Mouse (Mus musculus): Measurements from ENCODE around the gene Kcnip1.

The Kcnip1 gene

DNA sequence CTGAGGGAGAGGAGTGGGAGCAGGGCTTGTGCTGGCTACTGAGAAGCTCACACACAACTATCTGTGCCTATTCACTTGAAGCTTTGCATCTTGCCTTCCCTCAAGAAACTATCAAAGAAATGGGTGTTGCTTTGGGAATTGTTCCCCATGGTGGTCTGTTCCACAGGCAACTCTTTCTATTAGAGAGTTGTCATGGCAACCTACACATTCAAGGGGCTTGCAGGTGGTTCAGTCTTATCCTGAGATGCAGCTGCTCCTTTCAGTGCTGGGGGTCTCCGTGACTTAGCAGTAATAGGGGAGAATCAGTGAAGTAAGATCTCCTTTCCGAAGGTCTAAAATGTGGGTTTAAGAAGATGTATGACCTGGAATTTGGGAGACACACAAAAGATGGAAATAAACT is 102.6 kb downstream of the Kcnip1 start:
- no peak for DNase-seq

DNA sequence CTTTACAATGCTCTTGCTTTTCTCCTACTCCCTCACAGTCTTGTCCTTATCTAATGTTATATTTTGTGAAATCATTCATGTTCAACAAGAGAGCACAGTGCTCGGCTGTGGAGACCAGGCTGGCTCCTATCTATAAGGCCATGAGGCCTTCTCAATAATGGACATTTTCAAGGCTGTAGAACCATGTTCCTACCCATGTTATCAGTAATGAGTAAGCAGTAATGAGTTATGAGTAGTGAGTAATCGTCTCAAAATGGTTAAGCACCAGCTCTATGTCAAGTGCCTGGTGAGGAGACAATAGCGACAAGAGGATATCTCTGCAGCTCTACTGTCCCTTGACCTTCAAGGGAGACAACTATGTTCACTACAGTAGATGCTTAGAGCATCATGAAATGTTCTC is 105.3 kb downstream of the Kcnip1 start:
- no peak for DNase-seq

DNA sequence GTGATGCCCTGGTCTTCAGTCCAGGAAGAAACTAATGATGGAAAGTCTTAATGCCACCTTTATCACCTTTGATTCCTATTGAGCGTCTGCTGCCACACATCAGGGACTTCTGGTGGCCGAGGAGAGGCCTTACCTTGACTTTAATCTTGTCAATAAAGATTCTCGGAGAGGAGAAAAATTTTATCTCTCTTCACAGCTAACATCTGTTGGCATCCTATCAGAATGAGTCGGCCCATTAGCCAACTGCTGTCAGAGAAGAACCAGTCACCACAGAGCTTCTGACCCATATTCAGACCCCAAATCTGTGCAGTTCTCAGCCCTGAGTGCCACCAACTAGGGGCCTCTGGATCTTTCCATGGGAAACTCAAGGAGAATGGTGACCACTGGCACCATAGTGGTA is 107.0 kb downstream of the Kcnip1 start:
- DNase-seq: no peak

DNA sequence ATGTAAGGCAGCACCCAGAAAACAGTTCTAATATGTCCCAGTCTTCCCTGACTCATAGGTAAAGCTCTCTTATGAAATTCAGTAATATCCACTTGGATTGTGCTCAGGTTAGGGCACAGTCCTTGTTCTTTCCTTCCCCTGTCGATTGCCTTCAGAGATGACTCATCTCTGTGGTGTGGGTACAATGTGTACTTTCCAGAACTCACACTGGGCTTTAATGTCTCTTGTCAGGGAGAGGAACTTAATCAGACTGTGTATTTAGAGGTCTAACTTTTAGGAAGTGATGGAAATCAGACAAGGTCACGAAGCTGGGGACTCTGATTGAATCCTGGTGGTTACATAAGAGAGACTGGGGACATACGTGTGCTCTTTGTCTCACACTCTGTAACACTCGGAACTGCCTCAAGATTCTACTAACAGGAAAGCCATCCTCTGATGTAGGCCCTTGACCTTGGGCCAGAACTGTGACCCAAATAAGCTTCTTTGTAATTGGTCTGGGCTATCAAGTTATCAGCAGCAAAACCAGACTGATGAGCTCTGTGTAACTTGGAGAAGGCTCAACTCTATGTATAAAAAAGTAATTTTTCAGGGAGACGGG is 110.1 kb downstream of the Kcnip1 start:
- DNase-seq: no peak

DNA sequence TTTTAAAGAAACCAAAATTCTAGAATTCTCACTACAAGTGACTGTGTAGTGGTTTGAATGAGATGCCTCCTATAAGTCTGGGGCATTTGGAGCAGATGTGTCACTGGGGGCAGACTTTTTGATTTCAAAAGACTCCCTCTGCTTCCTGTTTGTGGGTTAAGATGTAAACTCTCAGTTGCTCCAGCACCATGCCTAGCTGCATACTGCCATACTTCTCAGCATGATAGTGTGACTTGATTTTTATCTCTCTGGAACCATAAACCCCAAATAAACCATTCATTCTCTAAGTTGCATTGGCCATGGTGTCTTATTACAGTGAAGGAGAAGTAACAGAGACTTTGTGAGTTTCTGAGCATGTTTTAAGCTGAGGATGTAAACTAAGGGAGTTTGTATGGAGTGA is 118.0 kb downstream of the Kcnip1 start:
- no peak for DNase-seq

DNA sequence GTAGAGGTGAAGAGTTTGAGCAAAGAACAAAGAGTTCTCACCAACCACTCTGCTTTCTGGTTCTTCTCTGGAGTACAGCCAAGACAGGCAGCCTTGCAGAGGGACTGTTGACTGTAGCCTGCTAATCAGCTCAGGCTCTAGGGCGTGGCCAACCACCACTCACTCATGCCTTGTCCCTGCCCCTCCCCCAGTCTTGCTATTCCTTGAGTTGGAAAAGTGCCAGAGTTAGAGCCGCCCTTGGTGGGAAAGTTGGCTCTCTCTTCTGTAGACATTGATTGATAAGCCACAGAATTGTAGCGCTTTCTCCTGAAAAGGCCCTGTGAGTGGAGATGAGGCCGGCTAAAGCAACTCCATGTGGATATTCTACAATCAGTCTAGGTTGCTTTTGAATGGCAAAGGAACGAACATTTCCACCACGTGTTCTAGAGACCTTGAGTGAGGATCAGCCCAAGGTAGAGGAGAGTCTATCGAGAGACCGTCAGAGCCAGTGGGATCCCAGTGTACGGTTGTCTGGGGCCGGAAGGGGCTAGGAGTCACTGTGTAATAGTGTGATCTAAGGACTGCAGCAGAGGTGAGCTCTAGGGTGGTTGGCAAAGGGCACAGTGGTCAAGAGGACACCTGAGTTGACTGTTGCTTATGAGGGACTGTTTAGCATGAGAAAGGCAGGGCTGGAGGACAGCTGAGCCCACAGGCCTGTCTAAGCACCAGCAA is 119.7 kb downstream of the Kcnip1 start:
- no peak for DNase-seq

DNA sequence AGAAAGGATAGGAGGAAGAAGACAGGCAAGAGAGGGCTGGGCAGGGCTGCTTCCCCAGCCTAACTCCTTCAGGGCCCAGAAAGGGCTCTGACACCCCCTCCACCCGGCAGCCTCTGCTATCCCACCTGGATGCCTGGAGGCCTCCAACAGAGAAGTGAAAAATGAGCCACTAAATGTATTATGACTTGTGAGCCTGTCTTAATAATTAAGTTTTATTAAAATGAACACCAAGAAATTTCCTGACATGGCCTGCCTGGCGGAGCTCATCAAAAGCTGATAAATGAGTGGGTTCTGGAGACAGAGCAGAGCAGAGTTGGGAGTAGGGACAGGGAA is 120.3 kb downstream of the Kcnip1 start:
- DNase-seq: no peak

DNA sequence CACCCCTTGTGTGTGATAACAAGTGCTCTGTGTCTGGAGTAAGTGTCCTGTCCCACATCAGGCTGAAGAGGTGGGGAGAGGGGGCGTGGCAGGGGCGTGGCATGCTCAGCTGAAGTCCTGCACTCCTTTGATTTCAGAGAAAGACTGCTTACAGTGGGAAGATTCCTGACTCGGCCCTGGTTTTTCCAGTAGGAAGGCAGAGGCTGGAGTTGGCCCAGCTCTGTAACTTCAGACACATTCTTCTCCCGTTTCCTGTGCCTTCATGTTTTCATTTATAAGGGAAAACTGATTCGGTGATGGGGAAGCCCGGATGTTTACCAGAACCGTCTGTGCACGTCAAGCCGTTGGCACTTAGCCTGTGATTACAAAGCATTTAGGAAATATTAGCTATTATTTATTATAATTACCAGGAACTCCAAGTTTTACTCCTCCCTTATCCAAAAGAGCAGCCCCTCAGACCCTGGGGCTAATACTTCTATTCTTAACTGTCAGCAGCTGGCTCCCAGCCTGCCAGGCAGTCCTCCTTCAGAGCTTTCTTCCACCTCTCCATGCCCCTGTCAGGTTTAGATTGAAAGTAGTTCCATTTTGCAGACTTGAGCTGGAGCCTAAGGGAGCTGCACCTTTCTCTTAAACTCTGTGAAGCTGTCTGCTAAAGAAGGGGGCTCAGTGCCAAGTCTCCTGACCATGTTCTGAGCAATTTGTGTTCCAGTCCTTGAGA is 120.8 kb downstream of the Kcnip1 start:
- no peak for DNase-seq

DNA sequence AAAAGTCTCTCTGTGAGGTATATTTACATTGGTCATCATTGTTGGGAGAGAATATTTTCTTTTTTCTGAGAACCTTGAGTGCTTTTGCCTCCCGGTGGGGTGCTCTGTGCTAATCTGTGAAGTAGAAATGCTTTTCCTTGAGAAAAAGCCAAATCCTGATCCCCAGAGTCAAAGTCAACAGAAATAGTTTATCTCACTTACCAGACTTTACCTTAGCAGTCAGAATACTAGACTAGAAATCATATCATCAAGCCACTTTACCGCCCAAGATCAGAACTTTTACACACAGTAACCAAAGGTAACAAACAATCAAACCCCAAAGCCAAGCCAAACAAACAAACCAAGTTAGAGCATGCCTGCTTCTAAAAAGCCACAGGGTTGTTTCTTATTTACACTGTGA is 122.7 kb downstream of the Kcnip1 start:
- no peak for DNase-seq

DNA sequence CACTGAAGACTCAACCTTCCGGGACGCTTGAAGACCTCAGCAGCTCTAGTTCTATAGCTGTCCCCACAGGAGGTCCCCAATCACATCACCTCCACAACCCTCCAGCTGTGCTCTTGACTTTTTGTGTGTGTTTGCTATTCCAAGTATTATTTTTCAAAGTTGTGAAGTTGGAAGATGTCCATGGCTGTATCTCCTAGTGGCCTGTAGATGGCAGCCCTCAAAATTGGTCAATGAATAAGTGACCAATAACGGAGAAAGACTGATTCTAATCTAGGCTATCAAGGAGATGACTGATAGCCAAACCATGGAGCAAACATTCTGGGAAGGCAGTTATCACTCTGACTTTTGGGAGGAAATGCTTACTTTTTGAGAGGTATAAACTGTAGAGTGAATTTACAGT is 123.4 kb downstream of the Kcnip1 start:
- no peak for DNase-seq

DNA sequence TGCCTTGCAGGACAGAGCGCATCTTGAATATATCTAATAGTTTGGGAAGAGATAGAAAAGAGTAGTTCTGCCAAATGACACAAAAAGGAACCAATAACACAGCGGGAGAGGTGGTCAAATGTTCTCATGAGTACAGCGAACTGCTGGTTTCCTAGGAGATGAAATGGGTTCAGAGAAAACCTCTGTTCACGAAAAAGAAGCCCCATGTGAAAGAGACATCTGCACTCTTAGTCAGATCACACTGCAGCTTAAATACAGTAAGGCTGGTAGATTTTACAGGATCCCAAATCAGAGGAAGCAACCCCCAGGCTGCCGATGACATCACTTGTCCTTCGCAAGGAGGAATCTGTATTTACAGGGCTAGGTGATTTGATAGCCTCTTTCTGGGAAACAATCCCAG is 126.2 kb downstream of the Kcnip1 start:
- DNase-seq: no peak

DNA sequence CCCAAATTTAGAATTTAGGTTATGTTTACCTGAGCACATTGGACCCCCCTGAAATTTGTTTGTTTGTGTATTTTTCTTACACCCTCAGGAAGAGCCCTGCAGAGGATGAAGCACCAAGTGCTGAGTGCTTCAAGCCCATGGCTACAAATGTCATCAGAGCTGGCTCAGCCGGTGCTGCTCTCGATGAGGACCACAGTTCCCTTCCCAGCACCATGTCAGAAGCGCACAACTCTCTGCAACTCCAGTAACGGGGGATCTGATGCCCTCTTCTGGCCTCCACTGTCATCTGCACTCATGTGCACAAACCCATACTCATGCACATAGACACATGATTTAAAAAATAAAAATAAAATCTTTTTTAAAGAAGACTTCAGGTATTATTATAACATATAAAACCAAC is 128.7 kb downstream of the Kcnip1 start:
- no peak for DNase-seq

DNA sequence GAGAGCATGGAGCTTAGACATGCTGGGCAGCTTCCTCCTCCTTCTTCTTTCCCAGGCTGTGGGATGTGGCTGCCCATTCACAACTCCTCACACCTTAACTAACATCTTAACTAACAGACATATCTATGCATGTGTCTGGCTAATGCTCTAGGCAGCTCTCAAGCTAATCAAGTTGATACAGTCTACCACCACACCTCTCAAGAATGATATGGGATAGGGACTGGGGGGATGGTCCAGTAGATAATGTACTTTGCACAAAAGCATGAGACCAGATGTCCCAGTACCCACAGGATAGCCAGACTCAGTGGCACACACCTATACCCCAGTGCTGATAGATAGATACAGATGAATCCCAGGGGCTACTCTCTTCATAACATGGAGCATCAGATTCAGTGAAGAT is 131.1 kb downstream of the Kcnip1 start:
- DNase-seq: no peak

DNA sequence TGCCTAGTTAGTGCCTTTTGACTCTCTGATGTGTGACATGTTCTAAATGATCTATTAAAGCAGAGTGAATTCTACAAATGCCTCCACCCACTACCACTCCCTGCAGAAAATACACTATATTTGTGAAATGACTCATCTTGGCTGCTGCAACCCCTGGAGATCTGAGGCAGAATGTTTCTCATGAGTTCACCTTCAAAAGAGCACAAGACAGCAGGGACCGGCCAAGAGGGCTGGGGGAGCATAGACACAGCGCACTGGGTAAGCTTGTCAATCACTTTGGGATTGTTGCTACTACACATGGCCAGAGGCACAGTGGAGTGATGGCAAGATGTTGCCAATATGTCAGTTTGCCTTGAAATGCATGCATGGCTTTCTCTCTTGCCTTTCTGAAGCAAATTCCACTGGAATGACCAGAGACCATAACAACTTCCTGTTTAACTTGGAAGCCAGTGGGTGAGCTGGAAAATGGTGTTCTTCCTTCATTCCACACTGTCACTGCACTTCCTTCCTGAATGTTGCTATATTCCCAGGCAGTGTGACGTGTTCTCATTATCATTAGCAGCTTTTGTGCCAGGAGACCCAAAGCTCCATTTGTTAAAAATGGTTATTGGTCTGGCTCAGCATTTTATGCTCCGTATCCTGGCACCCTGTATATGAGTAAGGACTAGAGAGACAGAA is 131.9 kb downstream of the Kcnip1 start:
- no peak for DNase-seq

DNA sequence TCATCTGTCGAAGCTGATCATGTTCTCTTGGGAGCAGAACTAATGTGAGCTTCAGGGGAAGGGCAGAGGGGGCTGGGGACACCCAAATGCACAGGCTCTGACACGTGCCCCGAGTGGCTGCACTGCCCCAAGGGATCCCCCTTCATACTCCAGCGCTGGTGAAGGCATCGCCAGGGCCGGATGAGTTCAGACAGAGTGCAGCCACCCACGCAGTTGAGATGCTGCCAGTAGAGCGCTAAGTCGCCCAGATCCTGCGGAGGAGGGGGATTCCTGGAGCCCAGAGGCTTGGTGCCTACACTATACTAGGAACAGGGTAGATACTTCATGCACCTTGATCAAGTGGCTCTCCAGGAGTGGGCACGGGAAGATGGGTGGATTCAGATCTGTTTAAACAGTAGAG is 143.3 kb downstream of the Kcnip1 start:
- DNase-seq: no peak

DNA sequence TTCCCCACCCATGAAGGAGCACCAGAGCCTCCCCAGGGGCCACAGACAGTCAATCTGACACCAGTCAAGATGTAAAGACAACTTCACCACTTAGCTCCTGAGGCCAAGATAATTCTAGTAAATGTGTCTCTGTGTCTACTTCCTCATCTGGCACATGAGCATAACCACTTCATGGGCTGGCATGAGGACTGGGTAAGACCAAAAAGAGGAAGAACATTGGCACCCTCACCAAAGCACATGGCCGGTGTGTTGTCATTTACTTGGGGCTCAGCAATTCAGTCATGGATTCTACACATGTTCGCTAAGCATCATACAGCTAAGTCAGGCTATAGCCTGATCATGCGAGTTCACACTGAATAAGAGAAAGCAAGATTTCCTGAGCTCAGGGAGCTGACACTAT is 144.3 kb downstream of the Kcnip1 start:
- no peak for DNase-seq

DNA sequence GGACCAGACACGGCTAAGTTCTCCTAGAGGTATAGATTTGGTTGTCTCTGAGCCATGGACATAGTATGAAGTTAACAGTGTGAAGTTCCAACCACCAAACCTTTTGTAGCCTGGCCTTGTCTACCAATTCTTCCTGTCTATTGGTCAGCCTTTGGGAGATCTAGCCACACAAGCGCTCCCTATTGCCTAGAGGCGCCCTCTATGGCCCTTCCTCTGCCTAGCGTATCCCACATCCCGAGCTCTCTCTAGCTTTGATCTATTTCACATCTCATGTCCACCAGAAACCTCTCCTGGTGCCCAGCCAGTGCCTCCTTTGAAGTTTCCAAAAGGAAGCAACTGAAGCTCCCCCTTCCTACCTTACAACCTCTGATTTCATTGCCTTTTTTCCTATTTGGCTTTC is 147.0 kb downstream of the Kcnip1 start:
- no peak for DNase-seq

DNA sequence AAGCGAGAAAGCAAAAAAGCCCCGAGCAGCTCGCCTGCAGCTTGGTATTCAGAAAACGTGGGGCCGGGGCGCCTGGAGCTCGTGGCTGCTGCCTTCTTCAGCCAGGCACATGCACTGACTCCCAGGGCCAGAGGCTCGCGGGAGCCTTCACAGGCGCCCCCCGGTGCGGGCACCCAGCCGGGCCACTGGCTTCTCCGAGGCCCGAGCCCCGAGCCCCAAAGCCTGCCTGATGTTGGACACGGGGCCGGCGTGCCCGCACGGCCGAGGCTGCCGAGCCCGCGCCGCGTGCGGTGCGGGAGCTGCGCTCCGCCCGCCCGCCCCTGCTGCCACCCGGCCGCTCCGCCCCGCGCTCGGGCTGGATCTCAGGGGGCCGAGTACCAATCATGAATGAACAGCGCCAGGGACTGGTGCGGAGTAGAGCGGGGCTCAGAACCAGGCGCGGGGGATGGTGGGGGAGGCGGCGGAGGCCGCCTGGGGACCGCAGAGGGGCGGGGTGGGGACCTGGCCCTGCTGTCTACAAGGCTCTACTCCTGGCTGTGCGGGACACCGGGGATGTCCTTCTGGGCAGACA is 149.6 kb downstream of the Kcnip1 start:
- no peak for DNase-seq

DNA sequence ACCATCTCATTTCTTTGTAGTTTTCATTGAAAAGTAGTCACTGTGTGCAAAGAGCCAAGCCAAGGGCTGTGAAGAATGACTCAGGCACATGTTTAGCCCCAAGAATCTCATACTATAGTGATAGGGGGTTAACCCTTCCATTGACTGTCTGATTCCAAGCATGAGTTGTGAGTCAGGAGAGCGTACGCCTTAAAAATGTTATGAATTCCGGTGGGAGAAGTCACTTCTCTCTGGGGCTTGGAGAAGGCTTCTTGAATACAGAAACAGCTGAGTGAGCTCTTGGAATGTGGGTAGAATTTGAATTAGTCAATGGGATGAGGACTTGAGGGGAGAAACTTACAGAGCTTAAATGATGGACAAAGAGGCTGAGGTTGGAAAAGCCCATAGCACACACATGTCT is 153.9 kb downstream of the Kcnip1 start:
- DNase-seq: no peak

DNA sequence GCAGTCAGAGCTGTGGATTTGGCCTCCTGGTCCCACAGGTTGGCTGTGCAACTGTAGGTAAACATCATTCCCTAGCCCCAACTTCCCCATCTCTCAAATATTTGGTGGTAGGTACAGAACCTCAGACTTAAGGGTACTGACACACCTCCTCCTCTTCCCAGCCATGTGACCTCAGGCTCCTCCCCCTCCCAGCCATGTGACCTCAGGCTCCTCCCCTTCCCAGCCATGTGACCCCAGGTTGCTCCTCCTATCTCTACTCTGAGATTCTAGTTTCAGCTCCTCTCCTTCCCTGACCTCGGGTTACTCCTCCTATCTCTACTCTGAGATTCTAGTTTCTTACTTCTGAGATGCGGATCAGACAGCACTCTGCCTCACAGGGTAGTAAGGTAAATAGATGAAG is 163.2 kb downstream of the Kcnip1 start:
- DNase-seq: no peak

DNA sequence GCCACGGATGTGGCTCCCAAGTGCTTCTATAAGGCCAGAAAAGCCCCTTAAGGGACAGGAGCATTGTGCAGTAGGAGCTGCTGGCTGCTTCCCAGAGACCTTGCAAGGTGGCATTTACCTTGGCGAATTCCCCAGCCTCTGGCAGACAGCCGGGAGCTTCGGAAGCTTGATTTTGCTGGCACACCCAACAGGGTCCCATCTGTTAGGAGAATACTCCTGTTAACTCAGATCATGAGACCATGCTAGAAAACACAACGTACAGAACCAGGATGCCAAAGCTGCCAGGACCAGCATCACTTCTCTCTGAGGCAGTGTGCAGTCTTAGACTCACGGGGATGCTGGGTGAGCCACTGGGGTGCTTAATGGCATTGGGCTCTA is 165.1 kb downstream of the Kcnip1 start:
- peak; percentile 93 for DNase-seq

DNA sequence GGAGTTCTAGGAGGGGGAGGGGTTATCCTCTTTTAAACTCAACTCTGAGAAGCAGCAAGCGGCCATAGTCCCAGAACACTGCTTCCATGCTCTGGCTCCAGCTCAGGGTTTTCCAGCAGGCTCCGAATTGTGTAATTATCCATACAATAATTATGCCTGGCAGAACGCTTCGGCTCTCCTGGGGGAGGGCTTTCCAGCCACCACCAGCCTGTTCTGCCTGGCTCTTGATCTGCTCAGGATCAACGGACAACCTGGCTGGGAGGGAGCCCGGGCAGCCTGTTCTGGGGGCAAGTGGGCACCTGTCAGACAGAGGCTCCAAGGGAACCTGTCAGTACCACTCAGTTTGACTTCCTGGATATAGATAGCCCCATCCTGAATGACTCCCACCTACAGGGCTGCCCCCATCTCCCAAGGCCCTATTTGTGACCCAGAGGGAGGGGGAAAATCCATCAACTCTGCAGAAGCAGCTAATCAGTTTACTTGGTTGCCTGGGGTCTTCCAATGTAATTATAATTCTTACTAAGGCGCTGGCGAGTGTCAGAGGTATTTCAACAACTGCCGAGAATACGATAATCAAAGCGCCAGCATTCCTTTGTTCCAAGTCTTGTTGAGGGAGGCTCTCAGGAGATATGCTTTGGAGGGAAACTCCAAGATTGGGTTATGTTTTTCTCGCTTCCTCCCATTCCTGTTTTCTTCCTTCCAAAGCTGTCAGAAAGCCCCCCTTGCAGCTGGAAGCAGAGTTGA is 165.7 kb downstream of the Kcnip1 start:
- peak; percentile 78 for DNase-seq

DNA sequence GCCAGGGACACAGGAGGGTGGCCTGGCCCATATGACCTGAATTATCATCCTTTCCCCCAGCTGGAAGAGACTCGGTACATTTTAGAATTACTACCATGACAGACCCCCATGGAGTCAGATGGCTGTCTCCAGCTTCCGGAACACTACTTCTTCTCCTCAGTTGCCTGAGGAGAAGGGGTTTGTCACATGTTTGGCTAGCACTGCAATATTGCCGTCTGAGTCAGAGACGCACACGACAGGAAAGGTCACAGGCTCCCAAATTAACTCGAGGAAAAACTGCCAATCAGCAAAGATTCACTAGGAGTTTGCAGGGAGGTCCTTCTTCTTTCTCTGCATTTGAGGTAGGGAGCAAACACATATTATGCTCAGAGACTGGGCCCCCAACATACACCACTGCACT is 168.2 kb downstream of the Kcnip1 start:
- DNase-seq: no peak

Data from cerebellum, adult 9-11 months (tissue).